Comparison of ENCODE assay signal across 15 mouse cellular contexts in the genomic region with DNA sequence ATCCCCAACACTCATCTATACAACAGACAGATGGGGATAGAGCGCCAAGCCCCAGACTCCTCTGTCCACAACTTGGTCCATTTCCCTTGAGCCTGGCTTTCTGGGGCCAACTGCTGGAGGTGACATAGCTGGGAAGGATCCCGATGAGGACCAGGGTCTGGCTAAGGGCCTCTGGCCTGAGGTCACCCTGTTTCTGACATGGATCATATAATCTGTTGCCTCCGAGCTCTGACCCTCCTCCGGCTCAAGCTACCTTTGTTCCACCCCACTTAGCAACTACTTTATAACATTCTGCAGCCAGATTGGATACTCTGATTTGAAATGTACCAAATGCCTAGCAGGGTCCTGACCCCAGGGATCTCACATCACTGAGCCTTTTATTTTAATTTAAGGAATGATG.
DNase-seq lines count a peak whose midpoint lies in the region; ATAC-seq lines count a peak whose summit lies in the region.
"Had no signal": no experiment of that assay in that cellular context is flagged by ENCODE, and none has a peak within 500 bp of the region (broad histone marks: within the 10 kb centered on the region; RNA-seq: fewer than 3 reads in every experiment).

No protein-coding gene starts in this region.

- no peak overlapping the region for H3K9ac ChIP-seq in forebrain, embryonic 11.5 days (ENCODE audit: low read length)
- no peak overlapping the region for H3K9ac ChIP-seq in kidney, embryonic 14.5 days (ENCODE audit: low read depth, low read length)
- no peak overlapping the region for H3K9ac ChIP-seq in midbrain, embryonic 14.5 days (replicated peaks; ENCODE audit: low read length)
- H3K9ac ChIP-seq: forebrain, embryonic 15.5 days; hindbrain, embryonic 14.5 days had no signal

- H3K27ac ChIP-seq in forebrain, embryonic 10.5 days, result peak overlapping the region; percentile 78
- no peak overlapping the region for H3K27ac ChIP-seq in forebrain, embryonic 11.5 days (ENCODE audit: low read depth, low read length)
- H3K27ac ChIP-seq in kidney, embryonic 14.5 days (ENCODE audit: low read depth, low read length), result peak overlapping the region; percentile 14; the same call in 1 of the 2 replicates
- peak overlapping the region; percentile 93 for H3K27ac ChIP-seq in midbrain, embryonic 10.5 days (replicated peaks)
- no peak overlapping the region for H3K27ac ChIP-seq in midbrain, embryonic 14.5 days (replicated peaks; ENCODE audit: low read depth, low read length)
- H3K27ac ChIP-seq: forebrain, embryonic 15.5 days; hindbrain, embryonic 14.5 days had no signal

- DNase-seq in forebrain, embryonic 10.5 days (ENCODE audit: extremely low spot score, low spot score), result no peak
- DNase-seq in forebrain, embryonic 11.5 days (ENCODE audit: low spot score), result no peak
- no peak for DNase-seq in kidney, postnatal 36 days
- no peak for DNase-seq in midbrain, embryonic 10.5 days (ENCODE audit: low spot score)
- DNase-seq in midbrain, embryonic 14.5 days, result no peak
- no peak for DNase-seq in cerebellum, postnatal 25 days
- DNase-seq: cerebellum, adult 2 months; cerebellum, postnatal 10 days; heart, adult 11 months had no signal

- peaks cover 6% of the 10 kb centered on the region for H3K36me3 ChIP-seq in forebrain, embryonic 10.5 days (replicated peaks)
- H3K36me3 ChIP-seq in forebrain, embryonic 11.5 days (ENCODE audit: control insufficient read depth, insufficient read depth, low read length), result no peaks in the 10 kb centered on the region
- H3K36me3 ChIP-seq in kidney, embryonic 14.5 days (ENCODE audit: control insufficient read depth, insufficient read depth, low read length), result no peaks in the 10 kb centered on the region
- no peaks in the 10 kb centered on the region; the same call in none of the 2 replicates for H3K36me3 ChIP-seq in midbrain, embryonic 10.5 days
- H3K36me3 ChIP-seq in midbrain, embryonic 14.5 days (ENCODE audit: control insufficient read depth, insufficient read depth, low read length), result no peaks in the 10 kb centered on the region
- H3K36me3 ChIP-seq: forebrain, embryonic 15.5 days had no signal

- peaks cover 65% of the 10 kb centered on the region for H3K4me1 ChIP-seq in forebrain, embryonic 10.5 days
- H3K4me1 ChIP-seq in forebrain, embryonic 11.5 days (replicated peaks; ENCODE audit: control insufficient read depth, insufficient read depth, low read length), result peaks cover 19% of the 10 kb centered on the region
- H3K4me1 ChIP-seq in kidney, embryonic 14.5 days (ENCODE audit: control insufficient read depth, insufficient read depth, low read length), result peaks cover 13% of the 10 kb centered on the region; the same call in 1 of the 2 replicates
- peaks cover 58% of the 10 kb centered on the region for H3K4me1 ChIP-seq in midbrain, embryonic 10.5 days
- peaks cover 16% of the 10 kb centered on the region for H3K4me1 ChIP-seq in midbrain, embryonic 14.5 days (ENCODE audit: control insufficient read depth, insufficient read depth, low read length)

- no peak overlapping the region for H3K4me2 ChIP-seq in forebrain, embryonic 11.5 days (ENCODE audit: low read depth, low read length, severe bottlenecking)
- no peak overlapping the region for H3K4me2 ChIP-seq in kidney, embryonic 14.5 days (replicated peaks; ENCODE audit: low read depth, low read length)
- no peak overlapping the region for H3K4me2 ChIP-seq in midbrain, embryonic 14.5 days (ENCODE audit: low read length)
- H3K4me2 ChIP-seq: forebrain, embryonic 15.5 days; hindbrain, embryonic 14.5 days had no signal

- H3K4me3 ChIP-seq in forebrain, embryonic 10.5 days, result no peak overlapping the region
- H3K4me3 ChIP-seq in forebrain, embryonic 11.5 days (ENCODE audit: low read depth, low read length), result no peak overlapping the region
- H3K4me3 ChIP-seq in kidney, embryonic 14.5 days (ENCODE audit: low read length), result no peak overlapping the region
- H3K4me3 ChIP-seq in midbrain, embryonic 10.5 days, result no peak overlapping the region
- H3K4me3 ChIP-seq in midbrain, embryonic 14.5 days (replicated peaks; ENCODE audit: low read depth, low read length), result no peak overlapping the region
- H3K4me3 ChIP-seq: forebrain, embryonic 15.5 days had no signal

- 75% methylated on average over 4 of the region's 4 CpGs for WGBS in forebrain, embryonic 10.5 days
- WGBS in forebrain, embryonic 11.5 days, result 61% methylated on average over 4 of the region's 4 CpGs
- 23% methylated on average over 4 of the region's 4 CpGs for WGBS in kidney, embryonic 14.5 days
- 70% methylated on average over 4 of the region's 4 CpGs for WGBS in midbrain, embryonic 10.5 days
- WGBS in midbrain, embryonic 14.5 days, result 57% methylated on average over 4 of the region's 4 CpGs

- no peaks in the 10 kb centered on the region for H3K9me3 ChIP-seq in forebrain, embryonic 10.5 days
- no peaks in the 10 kb centered on the region for H3K9me3 ChIP-seq in forebrain, embryonic 11.5 days (ENCODE audit: control insufficient read depth, low read length)
- H3K9me3 ChIP-seq in kidney, embryonic 14.5 days (ENCODE audit: control insufficient read depth, low read length), result no peaks in the 10 kb centered on the region
- no peaks in the 10 kb centered on the region for H3K9me3 ChIP-seq in midbrain, embryonic 10.5 days (replicated peaks)
- H3K9me3 ChIP-seq in midbrain, embryonic 14.5 days (ENCODE audit: control insufficient read depth, low read length), result no peaks in the 10 kb centered on the region
- H3K9me3 ChIP-seq: forebrain, embryonic 15.5 days had no signal

- ATAC-seq in forebrain, embryonic 11.5 days (replicated peaks; ENCODE audit: low FRiP score), result no peak
- ATAC-seq in kidney, embryonic 14.5 days (ENCODE audit: low FRiP score, low TSS enrichment), result peak; percentile 50
- no peak for ATAC-seq in midbrain, embryonic 14.5 days (ENCODE audit: low FRiP score, low TSS enrichment)
- ATAC-seq: activated CD4-positive, CD25-positive, alpha-beta regulatory T cell, adult 4 months; forebrain, embryonic 15.5 days; Patski had no signal

- no peaks in the 10 kb centered on the region for H3K27me3 ChIP-seq in forebrain, embryonic 10.5 days (ENCODE audit: poor library complexity, severe bottlenecking)
- H3K27me3 ChIP-seq in forebrain, embryonic 11.5 days (ENCODE audit: control insufficient read depth, insufficient read depth, low read length), result no peaks in the 10 kb centered on the region
- no peaks in the 10 kb centered on the region for H3K27me3 ChIP-seq in kidney, embryonic 14.5 days (ENCODE audit: control insufficient read depth, insufficient read depth, low read length)
- no peaks in the 10 kb centered on the region for H3K27me3 ChIP-seq in midbrain, embryonic 10.5 days (ENCODE audit: low read depth, poor library complexity, severe bottlenecking)
- no peaks in the 10 kb centered on the region for H3K27me3 ChIP-seq in midbrain, embryonic 14.5 days (ENCODE audit: control insufficient read depth, insufficient read depth, low read length)
- H3K27me3 ChIP-seq: CH12.LX; forebrain, embryonic 15.5 days; Patski had no signal

Comparison
In these comparisons a context has a peak if more than half of its experiments do, and no peak if none do; other contexts are left out.
1. H3K27ac ChIP-seq: peak in forebrain, embryonic 10.5 days (single experiment), kidney, embryonic 14.5 days (single experiment) and midbrain, embryonic 10.5 days (single experiment); none in forebrain, embryonic 11.5 days (single experiment) and midbrain, embryonic 14.5 days (single experiment).